Mouse (Mus musculus): ENCODE data around the gene Unk.

Unk gene

DNA sequence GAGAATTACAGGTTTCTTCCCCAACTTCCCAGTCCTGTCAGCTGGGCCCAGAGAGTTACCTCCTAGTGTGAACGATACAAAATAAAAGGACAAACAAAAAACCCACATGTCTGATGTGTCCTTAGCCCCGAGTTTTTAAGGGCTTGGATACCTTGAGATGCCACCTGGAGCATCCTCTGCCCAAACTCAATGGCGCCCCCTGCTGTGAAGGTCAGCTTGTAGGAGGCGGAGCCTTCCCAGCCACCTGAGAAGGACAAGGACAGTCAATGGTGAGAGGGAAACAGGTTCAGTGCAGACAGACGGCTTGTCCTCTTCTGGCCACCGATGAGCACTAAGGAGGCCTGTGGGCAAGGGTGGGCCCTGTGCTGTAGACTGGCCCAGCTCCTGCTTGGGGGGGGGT lies 51.0 kb downstream of the Unk start:
- Histone ChIP-seq H3K4me1 (replicated peaks; ENCODE audit: low read depth, low read length) (peaks cover 98% of the 10 kb centered on the region), H3K27me3 (ENCODE audit: insufficient read depth, low read length) (no peaks in the 10 kb centered on the region), H3K4me3 (replicated peaks; ENCODE audit: low read length) (0 out of 2 replicates have a peak overlapping the region, but pooled peaks have one; percentile 4), H3K9me3 (ENCODE audit: low read length) (no peaks in the 10 kb centered on the region), H3K36me3 (ENCODE audit: insufficient read depth, low read length) (peaks cover 71% of the 10 kb centered on the region)
- TF ChIP-seq NANOG (IDR thresholded peaks at IDR 0.05; ENCODE audit: borderline replicate concordance, low read length) (no peak), CTCF (conservative IDR thresholded peaks at IDR 0.05; ENCODE audit: low read length) (peak; percentile 28)

DNA sequence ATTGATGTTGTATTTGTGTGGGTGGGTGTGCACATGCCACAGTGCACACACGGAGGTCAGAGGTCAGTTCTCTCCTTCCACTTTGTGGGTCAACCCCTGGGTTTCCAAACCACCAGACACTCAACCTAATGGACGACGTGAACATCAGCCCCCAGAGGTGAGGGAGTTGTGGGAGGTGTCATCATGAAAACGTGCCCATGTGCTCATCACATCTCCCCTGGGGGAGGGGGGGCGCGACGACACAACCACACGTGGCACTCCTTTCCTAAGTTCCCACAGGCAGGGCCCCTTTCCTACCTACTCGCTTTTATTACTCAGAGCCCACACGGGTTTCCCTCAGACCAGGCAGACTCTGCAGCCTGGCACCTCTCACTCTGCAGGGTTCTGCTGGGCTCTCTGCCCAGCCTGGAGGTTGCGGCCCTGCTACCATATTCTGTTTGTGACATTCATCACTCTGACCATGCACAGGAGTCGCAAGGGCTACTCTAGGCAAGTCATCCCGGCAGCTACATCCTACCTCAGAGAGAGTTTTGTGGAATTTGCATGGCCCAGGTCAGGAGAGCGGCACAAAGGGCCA lies 53.1 kb downstream of the Unk start:
- Histone ChIP-seq H3K4me3 (replicated peaks; ENCODE audit: low read length) (no peak overlapping the region), H3K36me3 (ENCODE audit: insufficient read depth, low read length) (peaks cover 71% of the 10 kb centered on the region), H3K27me3 (ENCODE audit: insufficient read depth, low read length) (no peaks in the 10 kb centered on the region), H3K4me1 (replicated peaks; ENCODE audit: low read depth, low read length) (peaks cover 87% of the 10 kb centered on the region), H3K9me3 (ENCODE audit: low read length) (no peaks in the 10 kb centered on the region)
- TF ChIP-seq NANOG (IDR thresholded peaks at IDR 0.05; ENCODE audit: borderline replicate concordance, low read length) = no peak
- no peak for TF ChIP-seq POU5F1 (IDR thresholded peaks at IDR 0.05; ENCODE audit: borderline replicate concordance, low read length)
- TF ChIP-seq CTCF (conservative IDR thresholded peaks at IDR 0.05; ENCODE audit: low read length) = no peak

DNA sequence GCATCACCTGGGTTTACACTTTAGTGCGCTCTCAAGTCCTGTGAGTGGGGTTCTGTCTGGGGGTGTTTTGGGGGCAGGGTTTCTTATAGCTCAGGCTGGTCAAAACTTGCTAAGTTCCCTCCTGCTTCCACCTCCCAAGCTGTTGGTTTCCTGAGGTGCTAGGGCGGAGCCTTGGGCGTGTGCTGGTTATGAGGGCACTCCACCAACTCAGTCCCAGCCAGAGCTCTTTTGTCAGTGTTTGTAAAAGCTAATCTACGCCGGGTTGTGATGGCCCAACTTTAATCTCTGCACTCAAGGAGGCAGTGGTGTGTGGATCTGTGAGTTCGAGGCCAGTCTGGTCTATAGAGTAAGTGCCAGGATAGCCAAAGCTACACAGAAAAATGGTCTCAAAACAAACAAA lies 54.0 kb downstream of the Unk start:
- H3K4me1 ChIP-seq (replicated peaks; ENCODE audit: low read depth, low read length) = peaks cover 79% of the 10 kb centered on the region
- TF ChIP-seq CTCF (conservative IDR thresholded peaks at IDR 0.05; ENCODE audit: low read length) (no peak), NANOG (IDR thresholded peaks at IDR 0.05; ENCODE audit: borderline replicate concordance, low read length) (no peak), POU5F1 (IDR thresholded peaks at IDR 0.05; ENCODE audit: borderline replicate concordance, low read length) (no peak)
- no peak overlapping the region for H3K4me3 ChIP-seq (replicated peaks; ENCODE audit: low read length)
- no peaks in the 10 kb centered on the region for H3K9me3 ChIP-seq (ENCODE audit: low read length)
- peaks cover 65% of the 10 kb centered on the region for H3K36me3 ChIP-seq (ENCODE audit: insufficient read depth, low read length)
- H3K27me3 ChIP-seq (ENCODE audit: insufficient read depth, low read length) = no peaks in the 10 kb centered on the region

GRCm38 (mm10) chr11:116086258-116087193 lies 56.4 kb downstream of the Unk start, which contains the start of gene Wbp2:
Gene Wbp2 (minus strand): TSS chr11:116086995.
- no peaks in the 10 kb centered on the region for H3K9me3 ChIP-seq (ENCODE audit: low read length)
- peaks cover 43% of the 10 kb centered on the region for H3K36me3 ChIP-seq (ENCODE audit: insufficient read depth, low read length)
- peak within 1 kb of the TSS; percentile 76 for H3K4me3 ChIP-seq (replicated peaks; ENCODE audit: low read length)
- H3K4me1 ChIP-seq (replicated peaks; ENCODE audit: low read depth, low read length) = peaks cover 58% of the 10 kb centered on the region
- TF ChIP-seq POU5F1 (IDR thresholded peaks at IDR 0.05; ENCODE audit: borderline replicate concordance, low read length) = no peak
- no peak for TF ChIP-seq NANOG (IDR thresholded peaks at IDR 0.05; ENCODE audit: borderline replicate concordance, low read length)
- TF ChIP-seq CTCF (conservative IDR thresholded peaks at IDR 0.05; ENCODE audit: low read length) = no peak
- H3K27me3 ChIP-seq (ENCODE audit: insufficient read depth, low read length) = no peaks in the 10 kb centered on the region

DNA sequence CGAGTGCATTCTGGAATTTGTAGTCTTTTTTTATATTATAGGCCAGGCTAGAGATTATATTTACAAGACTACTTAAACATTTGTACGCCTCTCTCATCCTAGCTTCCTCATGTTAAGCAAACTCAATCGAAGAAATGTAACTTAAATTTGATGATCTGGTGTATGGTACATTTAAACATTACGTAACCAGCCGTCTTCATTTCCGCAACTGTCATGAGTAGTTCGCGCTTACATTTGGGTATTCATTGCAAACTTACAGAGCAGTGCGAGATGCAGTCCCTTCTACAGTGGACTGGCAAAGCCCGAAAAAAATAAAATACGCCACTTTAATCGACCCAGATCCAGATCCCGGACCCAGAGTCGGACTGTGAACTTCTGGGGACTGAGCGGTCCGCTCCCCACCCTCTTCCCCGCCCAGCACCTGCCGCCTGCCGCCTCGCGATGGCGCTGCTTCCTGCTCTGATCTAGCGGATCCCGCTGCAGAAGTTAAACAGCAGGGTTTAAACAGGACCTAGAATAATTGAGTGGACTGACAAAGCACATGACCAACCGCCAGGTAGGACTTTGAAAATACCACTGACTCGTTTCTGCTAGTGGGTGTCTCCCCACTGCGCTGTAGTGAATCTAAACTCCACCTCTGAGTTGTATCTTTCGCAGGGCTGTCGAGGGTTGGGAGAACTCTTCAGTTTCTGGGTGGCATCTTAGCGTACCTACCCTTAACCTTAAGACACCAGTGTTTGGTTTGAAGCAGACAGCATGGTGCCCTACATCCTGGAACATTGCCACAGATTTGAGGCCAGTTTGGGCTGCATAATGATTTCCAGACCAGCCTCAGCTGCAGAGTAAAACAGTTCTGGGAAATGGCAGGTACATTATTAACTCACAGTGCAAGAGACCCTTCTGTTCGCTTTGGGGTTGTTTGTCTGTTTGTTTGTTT lies 57.3 kb downstream of the Unk start:
- TF ChIP-seq NANOG (IDR thresholded peaks at IDR 0.05; ENCODE audit: borderline replicate concordance, low read length) (no peak), POU5F1 (IDR thresholded peaks at IDR 0.05; ENCODE audit: borderline replicate concordance, low read length) (no peak), CTCF (conservative IDR thresholded peaks at IDR 0.05; ENCODE audit: low read length) (peak; percentile 53)
- Histone ChIP-seq H3K9me3 (ENCODE audit: low read length) (no peaks in the 10 kb centered on the region), H3K27me3 (ENCODE audit: insufficient read depth, low read length) (no peaks in the 10 kb centered on the region), H3K4me3 (replicated peaks; ENCODE audit: low read length) (peak overlapping the region; percentile 76), H3K36me3 (ENCODE audit: insufficient read depth, low read length) (peaks cover 33% of the 10 kb centered on the region), H3K4me1 (replicated peaks; ENCODE audit: low read depth, low read length) (peaks cover 55% of the 10 kb centered on the region)

DNA sequence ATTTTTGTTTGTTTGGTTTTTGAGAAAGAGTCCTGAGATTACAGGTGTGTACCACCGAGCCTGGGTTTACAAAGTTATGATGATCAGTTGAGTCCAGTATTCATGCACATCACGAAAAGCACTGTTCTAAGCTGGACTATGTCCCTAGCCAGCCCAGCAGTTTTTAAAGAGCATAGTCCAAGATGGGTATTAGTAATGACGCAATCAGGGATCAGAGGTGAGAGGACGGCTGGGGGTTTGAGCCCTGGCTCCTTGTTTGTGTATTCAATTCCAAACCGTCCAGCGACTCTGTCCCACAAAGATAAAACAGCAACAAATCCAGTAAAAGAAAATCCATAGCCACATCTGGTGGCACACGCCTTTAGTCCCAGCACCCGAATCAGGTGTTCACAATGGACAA lies 58.1 kb downstream of the Unk start:
- peaks cover 27% of the 10 kb centered on the region for H3K36me3 ChIP-seq (ENCODE audit: insufficient read depth, low read length)
- no peaks in the 10 kb centered on the region for H3K9me3 ChIP-seq (ENCODE audit: low read length)
- peak overlapping the region; percentile 76; the same call in 1 of the 2 replicates for H3K4me3 ChIP-seq (replicated peaks; ENCODE audit: low read length)
- H3K27me3 ChIP-seq (ENCODE audit: insufficient read depth, low read length) = no peaks in the 10 kb centered on the region
- H3K4me1 ChIP-seq (replicated peaks; ENCODE audit: low read depth, low read length) = peaks cover 49% of the 10 kb centered on the region
- TF ChIP-seq POU5F1 (IDR thresholded peaks at IDR 0.05; ENCODE audit: borderline replicate concordance, low read length) = no peak
- TF ChIP-seq NANOG (IDR thresholded peaks at IDR 0.05; ENCODE audit: borderline replicate concordance, low read length) = no peak

GRCm38 (mm10) chr11:116088741-116089394 lies 58.7 kb downstream of the Unk start:
- no peak overlapping the region for H3K4me3 ChIP-seq (replicated peaks; ENCODE audit: low read length)
- no peak for TF ChIP-seq NANOG (IDR thresholded peaks at IDR 0.05; ENCODE audit: borderline replicate concordance, low read length)
- TF ChIP-seq CTCF (conservative IDR thresholded peaks at IDR 0.05; ENCODE audit: low read length) = no peak
- no peak for TF ChIP-seq POU5F1 (IDR thresholded peaks at IDR 0.05; ENCODE audit: borderline replicate concordance, low read length)
- H3K4me1 ChIP-seq (replicated peaks; ENCODE audit: low read depth, low read length) = peaks cover 47% of the 10 kb centered on the region
- no peaks in the 10 kb centered on the region for H3K9me3 ChIP-seq (ENCODE audit: low read length)
- H3K27me3 ChIP-seq (ENCODE audit: insufficient read depth, low read length) = no peaks in the 10 kb centered on the region
- H3K36me3 ChIP-seq (ENCODE audit: insufficient read depth, low read length) = peaks cover 21% of the 10 kb centered on the region

All from E14TG2a.4 (cell line).